Mouse (Mus musculus) adrenal gland (tissue): Measurements from ENCODE around the gene 1700011M02Rik.
"Not testable (repeated sequence)": the region's sequence is repeated elsewhere in the genome, so short reads cannot be mapped to it uniquely, and the experiment has no call there.

Experiments
- intact Hi-C: fragments of 180-260 bp; cut with DNase I; formaldehyde crosslinking; loops from one replicate; pipeline ENCODE4 v1.15.1; 2025
- long read RNA-seq, 2 experiments: library from polyadenylated mRNA; unstranded; transcript quantifications; one replicate each; pipeline ENCODE4 v2.0.0; 2020; ENCODE audit warnings: borderline replicate concordance in 1 of 2; ENCODE audit not compliant: insufficient replicate concordance in 1 of 2

Gene 1700011M02Rik
- long read RNA-seq, experiment 1: 0 reads
- long read RNA-seq, experiment 2: 0 reads

DNA sequence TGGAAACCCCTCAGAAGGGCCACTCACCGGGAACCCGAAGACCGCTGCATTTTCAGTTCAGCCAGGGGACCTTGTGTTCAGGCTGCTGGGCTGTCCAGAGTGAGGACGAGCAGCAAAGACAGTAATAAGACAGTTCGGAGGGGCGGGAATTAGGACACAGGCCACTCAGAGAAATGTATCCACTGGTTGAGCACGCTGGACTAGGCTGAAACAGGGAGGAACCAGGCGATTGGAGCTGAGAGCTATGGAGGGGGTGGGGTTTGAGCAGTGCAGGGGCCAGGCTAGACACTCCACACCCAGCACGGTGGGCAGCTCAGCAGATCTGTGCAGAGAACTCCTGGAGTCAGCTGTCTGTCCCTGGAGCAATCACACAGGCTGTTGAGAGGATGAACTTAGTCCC lies at the start of gene 1700011M02Rik, which contains the start of gene Dmrtc1a:
TSS of gene 1700011M02Rik (plus strand) at position 319 of the 400 bp plus-strand sequence.
TSS of gene Dmrtc1a (minus strand) at position 101 of the 400 bp plus-strand sequence.
- intact Hi-C loops: not testable (repeated sequence)

DNA sequence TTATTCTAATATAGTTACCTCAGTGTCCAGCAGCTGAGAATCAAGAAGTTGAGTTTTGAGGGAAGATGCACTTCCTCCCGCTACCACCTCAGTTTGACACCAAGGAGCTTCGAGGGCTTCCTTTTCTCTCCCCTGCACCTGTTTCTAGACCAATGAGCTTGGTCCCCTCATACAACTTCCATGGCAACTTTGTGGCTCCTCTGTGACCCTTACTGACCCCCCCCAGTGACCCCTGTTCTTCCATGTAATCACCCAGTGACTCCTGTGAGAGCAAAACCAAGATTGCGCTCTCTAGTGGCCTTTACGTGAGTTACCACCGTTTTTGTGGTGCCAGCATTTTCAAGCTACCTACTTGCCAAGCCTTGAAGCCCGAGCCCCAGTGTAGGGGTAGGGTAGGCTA lies 40.8 kb upstream of the 1700011M02Rik start, which contains the start of gene 1700031F05Rik:
TSS of gene 1700031F05Rik (minus strand) at position 101 of the 400 bp plus-strand sequence.
- intact Hi-C loops: no loop called here

DNA sequence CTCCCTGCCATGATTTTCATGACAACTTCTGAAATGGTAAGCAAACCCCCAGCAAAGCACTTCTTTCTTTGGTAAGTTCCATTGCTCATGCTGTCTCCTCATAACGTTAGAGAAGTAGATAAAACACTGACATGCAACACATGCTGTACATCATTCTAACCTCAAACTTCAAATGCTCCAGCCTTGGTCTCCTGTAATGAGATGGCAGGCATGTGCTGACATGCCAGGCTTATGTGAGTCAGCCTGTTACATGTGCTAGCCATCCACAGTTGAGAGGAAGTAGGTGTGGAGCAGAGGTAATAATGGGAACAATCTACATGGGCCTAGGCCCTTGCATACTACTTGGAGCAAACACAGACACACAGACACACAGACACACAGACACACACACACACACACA lies 6.1 kb downstream of the 1700011M02Rik start:
- intact Hi-C loops: not testable (repeated sequence)

DNA sequence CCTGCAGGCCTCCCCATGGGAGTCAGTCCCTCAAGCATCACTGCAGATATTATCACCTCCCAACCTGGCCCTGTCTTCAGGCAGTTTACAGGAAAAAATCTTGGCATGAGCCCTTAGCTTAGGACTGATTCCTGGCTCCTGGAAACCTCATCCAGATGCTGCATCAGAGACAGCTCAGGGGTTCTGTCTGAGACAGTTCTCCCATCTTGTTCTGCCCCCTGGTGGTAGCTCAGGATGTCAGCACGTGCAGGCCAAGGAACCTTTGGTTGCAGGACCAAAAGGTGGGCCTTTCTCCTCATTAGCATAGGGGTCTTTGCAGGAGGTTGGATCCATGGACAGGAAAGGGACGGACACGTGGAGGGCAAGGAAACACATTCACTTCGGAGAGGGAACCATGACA lies 18.0 kb downstream of the 1700011M02Rik start:
- intact Hi-C loops: not testable (repeated sequence)

DNA sequence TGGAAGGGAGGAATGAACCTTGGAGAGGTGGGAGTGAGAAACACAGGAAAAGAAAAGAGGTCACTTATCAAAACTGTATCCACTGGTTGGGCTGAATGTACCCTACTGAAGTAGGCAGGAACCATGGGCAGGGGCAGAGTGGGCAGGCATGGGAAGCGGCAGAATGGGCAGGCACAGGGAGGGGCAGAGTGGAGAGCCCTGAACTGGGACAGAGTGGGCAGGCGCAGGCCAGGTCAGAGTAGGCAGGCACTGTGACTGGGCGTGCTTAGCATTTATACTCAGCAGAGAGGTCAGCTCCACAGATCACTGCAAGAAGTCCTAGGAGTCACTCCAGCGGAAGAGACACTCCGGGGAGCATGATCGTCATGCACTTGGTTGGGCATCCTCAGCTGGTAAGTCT lies 19.4 kb downstream of the 1700011M02Rik start, which contains the start of gene 1700018G05Rik:
TSS of gene 1700018G05Rik (plus strand) at position 301 of the 400 bp plus-strand sequence.
- intact Hi-C loops: not testable (repeated sequence)

DNA sequence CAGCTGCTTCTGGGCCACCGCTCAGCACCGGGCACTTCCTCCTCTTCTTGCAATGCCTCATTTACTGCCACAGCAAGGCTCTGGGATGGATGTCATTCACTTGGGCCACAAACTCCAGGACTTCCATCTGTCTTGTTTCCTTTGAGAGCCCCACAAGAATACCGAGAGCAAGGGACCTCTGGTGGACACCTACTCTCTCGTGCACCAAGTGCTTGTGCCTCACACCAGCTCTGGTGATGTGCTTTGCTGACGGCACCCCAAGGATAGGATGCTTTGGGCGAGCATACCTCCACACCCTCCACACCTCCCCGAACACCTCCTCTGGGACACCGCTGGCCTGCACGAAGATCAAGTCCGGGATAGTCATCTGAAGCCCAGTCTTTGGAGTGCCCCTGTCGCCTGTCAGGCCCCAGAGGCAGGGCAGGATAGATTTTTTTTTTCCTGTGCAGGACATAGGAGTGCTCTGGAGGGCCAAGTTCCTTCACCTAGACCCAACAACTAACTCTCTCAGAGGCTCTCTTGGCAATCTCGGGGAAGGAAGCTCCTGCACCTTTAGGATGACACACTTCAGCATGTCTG lies 24.4 kb downstream of the 1700011M02Rik start:
- intact Hi-C loops: no loop called here

DNA sequence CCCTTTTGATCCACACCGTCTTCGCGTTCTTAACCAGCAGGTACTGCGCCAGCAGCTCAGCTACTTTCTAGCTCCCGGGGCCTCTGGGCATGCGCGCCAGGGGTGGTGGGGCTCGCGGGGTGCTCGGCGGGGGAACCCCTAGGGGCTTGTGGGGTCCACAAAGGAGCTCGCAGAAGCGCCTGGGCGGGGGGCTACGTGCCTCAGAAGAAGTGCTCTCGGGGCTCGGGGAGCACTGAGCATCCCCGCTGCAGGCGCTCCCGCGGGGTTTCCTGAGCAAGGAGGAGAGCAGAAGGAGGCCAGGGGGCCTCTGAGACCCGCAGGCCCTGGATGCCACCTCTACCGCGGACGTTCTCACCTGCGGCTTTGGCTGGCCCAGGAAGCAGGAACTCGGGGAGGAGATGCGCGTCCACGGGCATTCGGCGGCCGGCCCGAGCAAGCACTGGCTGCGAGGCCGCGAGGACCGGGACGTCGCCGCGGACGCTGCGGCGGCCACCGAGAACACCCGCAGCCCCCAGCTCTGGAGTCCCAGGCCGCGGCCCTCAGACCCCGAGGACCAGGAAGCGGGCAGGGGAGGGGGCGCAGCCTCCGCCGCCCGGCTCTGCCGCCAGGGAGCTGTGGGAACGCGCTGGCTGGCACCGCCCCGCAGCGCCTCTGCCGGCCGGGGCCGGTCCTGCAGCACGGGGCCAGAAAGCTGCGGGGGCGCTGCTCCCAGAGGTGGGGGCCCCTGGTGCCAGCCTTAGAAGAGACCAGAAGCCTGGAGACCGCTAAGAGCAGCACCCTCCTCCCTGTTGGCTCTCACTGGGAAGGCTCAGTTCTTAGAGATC lies 25.1 kb downstream of the 1700011M02Rik start:
- intact Hi-C loops: no loop called here

DNA sequence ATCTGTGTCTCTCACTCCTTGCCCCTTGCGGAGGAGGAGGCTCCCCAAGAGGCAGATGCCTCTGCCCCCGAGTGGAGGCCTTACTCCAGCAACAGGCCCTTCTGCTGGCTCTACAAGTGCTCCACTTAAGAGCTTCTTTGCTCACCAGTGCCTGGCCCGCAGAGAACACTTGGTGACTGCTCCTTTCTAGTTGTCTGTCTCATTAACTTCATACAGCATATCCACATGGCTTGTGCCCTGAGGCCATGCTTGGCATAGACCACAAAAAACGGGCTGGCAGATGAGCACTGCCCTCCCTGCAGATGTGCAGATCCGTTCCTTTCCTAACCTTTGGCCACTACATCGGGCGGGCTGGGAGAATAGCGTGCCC lies 25.7 kb downstream of the 1700011M02Rik start:
- intact Hi-C loops: no loop called here

DNA sequence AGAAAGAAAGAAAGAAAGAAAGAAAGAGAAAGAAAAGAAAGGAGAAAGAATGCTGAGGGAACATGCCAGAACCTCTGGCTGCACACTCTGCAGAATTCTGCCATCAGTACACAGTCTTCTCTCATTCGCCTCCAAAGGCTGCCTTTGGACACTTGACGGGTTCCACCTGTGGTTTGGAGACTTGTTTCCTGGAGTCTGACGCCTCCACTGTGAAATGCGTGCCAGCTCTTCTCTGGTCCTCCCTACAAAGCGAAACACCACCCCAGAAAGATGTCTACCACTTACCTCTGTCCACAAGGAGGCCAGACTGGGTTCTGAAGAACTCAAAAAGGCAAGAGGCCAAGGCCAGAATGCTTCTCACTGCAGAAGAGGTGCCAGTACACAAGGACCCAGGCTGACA lies 28.0 kb downstream of the 1700011M02Rik start:
- intact Hi-C loops: no loop called here

DNA sequence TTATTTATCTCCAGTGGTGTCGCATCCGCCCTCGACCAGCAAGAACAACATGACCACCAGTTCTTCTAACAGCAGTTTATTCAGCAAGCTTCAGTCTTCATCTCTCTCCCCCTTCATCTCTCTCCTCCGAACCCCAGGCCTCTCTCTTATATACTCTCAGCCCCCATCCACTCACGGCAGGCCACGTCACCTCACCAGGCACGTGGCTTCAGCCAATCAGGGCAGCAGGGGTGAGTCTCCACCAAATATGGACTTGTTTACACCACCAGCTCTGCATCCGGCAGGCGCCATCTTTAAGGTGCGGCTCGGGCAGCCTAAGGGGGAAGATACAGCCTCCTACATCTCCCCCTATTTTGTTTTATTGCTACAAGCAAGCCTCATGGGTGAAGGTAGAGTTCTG lies 41.4 kb downstream of the 1700011M02Rik start:
- intact Hi-C loops: not testable (repeated sequence)

DNA sequence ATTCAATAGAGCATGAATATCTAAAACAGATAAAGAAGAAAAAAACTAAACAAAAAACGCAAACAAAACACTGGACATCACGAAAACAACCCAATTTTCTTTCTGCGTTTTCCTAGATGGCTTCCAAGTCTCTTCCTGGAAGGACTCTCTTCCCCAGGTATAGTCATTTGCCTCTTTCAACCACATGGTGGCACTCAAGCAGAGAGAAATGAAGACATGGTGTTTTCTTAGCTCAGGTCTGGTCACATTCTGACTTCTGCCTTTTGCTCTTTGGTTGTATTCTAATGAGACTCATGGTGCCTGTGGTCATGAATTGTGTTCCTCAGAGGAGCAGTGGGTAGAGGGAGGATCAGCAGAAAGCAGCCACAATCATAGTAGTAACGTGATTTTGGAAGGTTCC lies 50.2 kb downstream of the 1700011M02Rik start:
- intact Hi-C loops: loop anchor here (2.0 kb wide), 1 partner anchor 150 kb away; no protein-coding TSS in a partner anchor
